Mouse (Mus musculus): ENCODE data around the gene Samd4. TPM values are rescaled to one million over a fixed set of nuclear protein-coding genes. Genes with fewer than 3 reads are reported as not detected.
"Not testable (repeated sequence)": the region's sequence is repeated elsewhere in the genome, so short reads cannot be mapped to it uniquely, and the experiment has no call there.

The Samd4 gene
- polyA plus RNA-seq, 1 experiment from 2014 or later, result 6.3 TPM

- 82% methylated on average over 3 of the region's 3 CpGs for WGBS
- Histone ChIP-seq H3K27me3 (replicated peaks; ENCODE audit: insufficient read depth, low read length) (no peaks in the 10 kb centered on the region), H3K27ac (ENCODE audit: low read length) (no peak overlapping the region), H3K4me1 (ENCODE audit: insufficient read depth, low read depth, low read length) (peaks cover 12% of the 10 kb centered on the region; the same call in 1 of the 2 replicates), H3K4me2 (replicated peaks; ENCODE audit: low read depth, low read length) (no peak overlapping the region), H3K36me3 (ENCODE audit: insufficient read depth, low read length) (no peaks in the 10 kb centered on the region), H3K4me3 (ENCODE audit: low read depth, low read length) (no peak overlapping the region), H3K9me3 (ENCODE audit: low read length) (no peaks in the 10 kb centered on the region), H3K9ac (replicated peaks; ENCODE audit: low read depth) (no peak overlapping the region)
- DNase-seq (ENCODE audit: low spot score), result no peak
- TF ChIP-seq EP300 (IDR thresholded peaks at IDR 0.05) (no peak), CTCF (IDR thresholded peaks at IDR 0.05) (no peak)
- no peak for ATAC-seq
Measured at GRCm38 (mm10) chr14:47095036-47095435, 212.4 kb downstream of the Samd4 start.

GRCm38 (mm10) chr14:47096357-47096756 is 213.7 kb downstream of the Samd4 start:
- peak; percentile 60 for ATAC-seq
- 72% methylated on average over 5 of the region's 5 CpGs for WGBS
- no peak overlapping the region for H3K9ac ChIP-seq (replicated peaks; ENCODE audit: low read depth)
- H3K27me3 ChIP-seq (replicated peaks; ENCODE audit: insufficient read depth, low read length), result no peaks in the 10 kb centered on the region
- no peak overlapping the region for H3K4me2 ChIP-seq (replicated peaks; ENCODE audit: low read depth, low read length)
- H3K4me1 ChIP-seq (ENCODE audit: insufficient read depth, low read depth, low read length), result peaks cover 12% of the 10 kb centered on the region; the same call in 1 of the 2 replicates
- peak; percentile 56 for DNase-seq (ENCODE audit: low spot score)
- no peaks in the 10 kb centered on the region for H3K36me3 ChIP-seq (ENCODE audit: insufficient read depth, low read length)
- H3K4me3 ChIP-seq (ENCODE audit: low read depth, low read length), result no peak overlapping the region
- TF ChIP-seq EP300 (IDR thresholded peaks at IDR 0.05) (no peak), CTCF (IDR thresholded peaks at IDR 0.05) (no peak)
- no peaks in the 10 kb centered on the region for H3K9me3 ChIP-seq (ENCODE audit: low read length)
- H3K27ac ChIP-seq (ENCODE audit: low read length), result no peak overlapping the region

- Histone ChIP-seq H3K27me3 (replicated peaks; ENCODE audit: insufficient read depth, low read length) (no peaks in the 10 kb centered on the region), H3K4me2 (replicated peaks; ENCODE audit: low read depth, low read length) (peak overlapping the region; percentile 32), H3K27ac (ENCODE audit: low read length) (no peak overlapping the region), H3K4me3 (ENCODE audit: low read depth, low read length) (0 out of 2 replicates have a peak overlapping the region, but pooled peaks have one; percentile 10), H3K4me1 (ENCODE audit: insufficient read depth, low read depth, low read length) (0 out of 2 replicates have a peak, but pooled peaks cover 2% of the 10 kb centered on the region), H3K9ac (replicated peaks; ENCODE audit: low read depth) (no peak overlapping the region; the same call in 1 of the 2 replicates), H3K36me3 (ENCODE audit: insufficient read depth, low read length) (no peaks in the 10 kb centered on the region), H3K9me3 (ENCODE audit: low read length) (no peaks in the 10 kb centered on the region)
- no peak; the same call in 1 of the 2 replicates for ATAC-seq
- TF ChIP-seq CTCF (IDR thresholded peaks at IDR 0.05), result no peak
- no peak for TF ChIP-seq EP300 (IDR thresholded peaks at IDR 0.05)
- WGBS, result 43% methylated on average over 19 of the region's 19 CpGs
- no peak for DNase-seq (ENCODE audit: low spot score)
Measured at GRCm38 (mm10) chr14:47104246-47105173, 221.9 kb downstream of the Samd4 start.

- H3K4me1 ChIP-seq (ENCODE audit: insufficient read depth, low read depth, low read length), result 0 out of 2 replicates have a peak, but pooled peaks cover 2% of the 10 kb centered on the region
- WGBS, result 36% methylated on average over 3 of the region's 3 CpGs
- ATAC-seq (no peak), DNase-seq (ENCODE audit: low spot score) (no peak)
- no peak for TF ChIP-seq EP300 (IDR thresholded peaks at IDR 0.05)
- TF ChIP-seq CTCF (IDR thresholded peaks at IDR 0.05), result no peak
- H3K27ac ChIP-seq (ENCODE audit: low read length), result no peak overlapping the region
- H3K27me3 ChIP-seq (replicated peaks; ENCODE audit: insufficient read depth, low read length), result no peaks in the 10 kb centered on the region
- H3K9me3 ChIP-seq (ENCODE audit: low read length), result no peaks in the 10 kb centered on the region
- no peak overlapping the region for H3K4me3 ChIP-seq (ENCODE audit: low read depth, low read length)
- H3K36me3 ChIP-seq (ENCODE audit: insufficient read depth, low read length), result no peaks in the 10 kb centered on the region
- H3K4me2 ChIP-seq (replicated peaks; ENCODE audit: low read depth, low read length), result no peak overlapping the region
- H3K9ac ChIP-seq (replicated peaks; ENCODE audit: low read depth), result no peak overlapping the region
Measured at GRCm38 (mm10) chr14:47105174-47105557, 222.5 kb downstream of the Samd4 start.

- ATAC-seq, result no peak
- Histone ChIP-seq H3K27ac (ENCODE audit: low read length) (no peak overlapping the region), H3K4me1 (ENCODE audit: insufficient read depth, low read depth, low read length) (0 out of 2 replicates have a peak, but pooled peaks cover 2% of the 10 kb centered on the region)
Measured at GRCm38 (mm10) chr14:47105755-47106154, 223.1 kb downstream of the Samd4 start.

GRCm38 (mm10) chr14:47107461-47107860 is 224.8 kb downstream of the Samd4 start:
- Histone ChIP-seq H3K4me2 (replicated peaks; ENCODE audit: low read depth, low read length) (no peak overlapping the region), H3K27ac (ENCODE audit: low read length) (no peak overlapping the region), H3K4me3 (ENCODE audit: low read depth, low read length) (no peak overlapping the region), H3K36me3 (ENCODE audit: insufficient read depth, low read length) (no peaks in the 10 kb centered on the region), H3K4me1 (ENCODE audit: insufficient read depth, low read depth, low read length) (0 out of 2 replicates have a peak, but pooled peaks cover 2% of the 10 kb centered on the region), H3K9ac (replicated peaks; ENCODE audit: low read depth) (no peak overlapping the region), H3K27me3 (replicated peaks; ENCODE audit: insufficient read depth, low read length) (no peaks in the 10 kb centered on the region), H3K9me3 (ENCODE audit: low read length) (no peaks in the 10 kb centered on the region)
- ATAC-seq, result no peak
- whole genome bisulfite sequencing, result 84% methylated on average over 3 of the region's 3 CpGs
- DNase-seq (ENCODE audit: low spot score), result no peak
- TF ChIP-seq CTCF (IDR thresholded peaks at IDR 0.05) (no peak), EP300 (IDR thresholded peaks at IDR 0.05) (no peak)

More at GRCm38 (mm10) chr14:47105755-47106154, 223.1 kb downstream of the Samd4 start:
- TF ChIP-seq EP300 (IDR thresholded peaks at IDR 0.05), result no peak
- no peak for TF ChIP-seq CTCF (IDR thresholded peaks at IDR 0.05)
- Histone ChIP-seq H3K9ac (replicated peaks; ENCODE audit: low read depth) (no peak overlapping the region), H3K4me2 (replicated peaks; ENCODE audit: low read depth, low read length) (no peak overlapping the region), H3K27me3 (replicated peaks; ENCODE audit: insufficient read depth, low read length) (no peaks in the 10 kb centered on the region), H3K9me3 (ENCODE audit: low read length) (no peaks in the 10 kb centered on the region), H3K4me3 (ENCODE audit: low read depth, low read length) (no peak overlapping the region), H3K36me3 (ENCODE audit: insufficient read depth, low read length) (no peaks in the 10 kb centered on the region)
- DNase-seq (ENCODE audit: low spot score), result no peak
- 91% methylated on average over 3 of the region's 3 CpGs for WGBS

- H3K27ac ChIP-seq (ENCODE audit: low read length); ATAC-seq; H3K4me2 ChIP-seq (replicated peaks; ENCODE audit: low read depth, low read length); H3K36me3 ChIP-seq (ENCODE audit: insufficient read depth, low read length); H3K4me1 ChIP-seq (ENCODE audit: insufficient read depth, low read depth, low read length); H3K9ac ChIP-seq (replicated peaks; ENCODE audit: low read depth); H3K4me3 ChIP-seq (ENCODE audit: low read depth, low read length); DNase-seq (ENCODE audit: low spot score); H3K27me3 ChIP-seq (replicated peaks; ENCODE audit: insufficient read depth, low read length); H3K9me3 ChIP-seq (ENCODE audit: low read length): not testable (repeated sequence)
- 87% methylated on average over 6 of the region's 7 CpGs for WGBS
Measured at GRCm38 (mm10) chr14:47110391-47110790, 227.7 kb downstream of the Samd4 start.
